Mouse (Mus musculus): ENCODE measurements at regions not wholly inside any gene's neighbourhood (a gene's known extent, or its start where the extent isn't known, plus 50 kb on each side); places are given as distances from the start of the nearest gene placed in this dataset.

GRCm38 (mm10) chr6:100483084-100483810 lies 187.7 kb downstream of the Shq1 start:
- H3K79me2 ChIP-seq (ENCODE audit: control insufficient read depth, insufficient read depth, low read length, poor library complexity), result no peaks in the 10 kb centered on the region
- H3K9ac ChIP-seq (ENCODE audit: control insufficient read depth, low read depth, low read length, poor library complexity, severe bottlenecking), result no peak overlapping the region
- H3K27me3 ChIP-seq (ENCODE audit: control insufficient read depth in 1 of 2, insufficient read depth in 2 of 2, low read length in 2 of 2), result no peaks in the 10 kb centered on the region
- TF ChIP-seq UBTF (IDR thresholded peaks at IDR 0.05; ENCODE audit: borderline replicate concordance, insufficient read depth, low read depth, low read length), result no peak
- TF ChIP-seq ZNF384 (IDR thresholded peaks at IDR 0.05; ENCODE audit: low read depth, low read length), result 0 out of 2 replicates have a peak, but pooled peaks have one; percentile 8
- H3K4me1 ChIP-seq (ENCODE audit: control insufficient read depth in 1 of 2, insufficient read depth in 2 of 2, low read length in 2 of 2), result no peaks in the 10 kb centered on the region
- no peaks in the 10 kb centered on the region for H3K36me3 ChIP-seq (ENCODE audit: control insufficient read depth in 1 of 2, insufficient read depth in 2 of 2, low read length in 2 of 2)
- no peak overlapping the region for H3K27ac ChIP-seq (ENCODE audit: control insufficient read depth, low read depth, low read length)
- H3K9me3 ChIP-seq (replicated peaks; ENCODE audit: insufficient read depth, low read length), result no peaks in the 10 kb centered on the region
- no peak for DNase-seq (ENCODE audit: low read depth, low spot score)
- H3K4me3 ChIP-seq (ENCODE audit: control insufficient read depth in 1 of 2, insufficient read depth in 1 of 2, low read depth in 2 of 2, low read length in 2 of 2), result no peak overlapping the region

GRCm38 (mm10) chr6:100482572-100482971 lies 188.4 kb downstream of the Shq1 start:
- no peak overlapping the region for H3K9ac ChIP-seq (ENCODE audit: control insufficient read depth, low read depth, low read length, poor library complexity, severe bottlenecking)
- DNase-seq (ENCODE audit: low read depth, low spot score), result no peak
- no peak overlapping the region for H3K27ac ChIP-seq (ENCODE audit: control insufficient read depth, low read depth, low read length)
- H3K4me1 ChIP-seq (ENCODE audit: control insufficient read depth in 1 of 2, insufficient read depth in 2 of 2, low read length in 2 of 2), result no peaks in the 10 kb centered on the region
- no peaks in the 10 kb centered on the region for H3K9me3 ChIP-seq (replicated peaks; ENCODE audit: insufficient read depth, low read length)
- no peaks in the 10 kb centered on the region for H3K27me3 ChIP-seq (ENCODE audit: control insufficient read depth in 1 of 2, insufficient read depth in 2 of 2, low read length in 2 of 2)
- TF ChIP-seq TBP (IDR thresholded peaks at IDR 0.05; ENCODE audit: low read depth, low read length) (no peak), ETS1 (IDR thresholded peaks at IDR 0.05; ENCODE audit: low read depth, low read length) (no peak), MAZ (IDR thresholded peaks at IDR 0.05; ENCODE audit: low read depth, low read length) (no peak), ZNF384 (IDR thresholded peaks at IDR 0.05; ENCODE audit: low read depth, low read length) (no peak), POLR2AphosphoS2 (IDR thresholded peaks at IDR 0.05; ENCODE audit: low read length) (no peak), USF1 (IDR thresholded peaks at IDR 0.05; ENCODE audit: low read depth, low read length) (no peak)
- H3K36me3 ChIP-seq (ENCODE audit: control insufficient read depth in 1 of 2, insufficient read depth in 2 of 2, low read length in 2 of 2), result no peaks in the 10 kb centered on the region
- no peak overlapping the region for H3K4me3 ChIP-seq (ENCODE audit: control insufficient read depth in 1 of 2, insufficient read depth in 1 of 2, low read depth in 2 of 2, low read length in 2 of 2)
- H3K79me2 ChIP-seq (ENCODE audit: control insufficient read depth, insufficient read depth, low read length, poor library complexity), result no peaks in the 10 kb centered on the region

DNA sequence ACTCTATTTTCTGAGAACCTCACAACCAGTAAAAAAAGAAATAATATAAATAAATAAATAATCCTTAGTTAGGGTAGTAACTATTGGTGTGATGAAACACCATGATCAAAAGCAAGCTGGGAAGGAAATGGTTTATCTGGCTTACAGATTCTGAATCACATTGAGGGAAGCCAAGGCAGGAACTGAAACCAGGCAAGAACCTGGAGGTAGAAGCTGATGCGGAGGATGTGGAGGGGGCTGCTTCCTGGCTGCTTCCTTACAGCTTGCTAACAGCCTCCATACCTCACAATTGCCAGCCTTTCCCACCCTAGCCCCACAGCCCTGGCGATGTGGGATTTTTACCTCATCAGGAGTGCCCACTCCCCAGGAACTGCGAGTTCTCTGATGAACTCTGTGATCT lies 190.4 kb downstream of the Shq1 start:
- Histone ChIP-seq H3K79me2 (ENCODE audit: control insufficient read depth, insufficient read depth, low read length, poor library complexity) (no peaks in the 10 kb centered on the region), H3K36me3 (ENCODE audit: control insufficient read depth in 1 of 2, insufficient read depth in 2 of 2, low read length in 2 of 2) (no peaks in the 10 kb centered on the region), H3K9me3 (replicated peaks; ENCODE audit: insufficient read depth, low read length) (no peaks in the 10 kb centered on the region), H3K4me1 (ENCODE audit: control insufficient read depth in 1 of 2, insufficient read depth in 2 of 2, low read length in 2 of 2) (no peaks in the 10 kb centered on the region), H3K27ac (ENCODE audit: control insufficient read depth, low read depth, low read length) (no peak overlapping the region), H3K4me3 (ENCODE audit: control insufficient read depth in 1 of 2, insufficient read depth in 1 of 2, low read depth in 2 of 2, low read length in 2 of 2) (no peak overlapping the region), H3K9ac (ENCODE audit: control insufficient read depth, low read depth, low read length, poor library complexity, severe bottlenecking) (no peak overlapping the region), H3K27me3 (ENCODE audit: control insufficient read depth in 1 of 2, insufficient read depth in 2 of 2, low read length in 2 of 2) (no peaks in the 10 kb centered on the region)
- TF ChIP-seq MYB (IDR thresholded peaks at IDR 0.05; ENCODE audit: low read depth, low read length) (no peak), ELF1 (IDR thresholded peaks at IDR 0.05; ENCODE audit: low read depth, low read length) (no peak), MAX (IDR thresholded peaks at IDR 0.05; ENCODE audit: low read length) (no peak), BHLHE40 (IDR thresholded peaks at IDR 0.05; ENCODE audit: borderline replicate concordance, low read depth, low read length) (no peak), MAZ (IDR thresholded peaks at IDR 0.05; ENCODE audit: low read depth, low read length) (no peak), ZC3H11A (IDR thresholded peaks at IDR 0.05; ENCODE audit: low read depth, low read length) (no peak), RAD21 (IDR thresholded peaks at IDR 0.05; ENCODE audit: low read depth, low read length) (no peak), GABPA (IDR thresholded peaks at IDR 0.05; ENCODE audit: low read depth, low read length) (no peak), POLR2AphosphoS5 (IDR thresholded peaks at IDR 0.05; ENCODE audit: borderline replicate concordance, low read depth, low read length) (no peak), USF2 (IDR thresholded peaks at IDR 0.05; ENCODE audit: borderline replicate concordance in 1 of 2, insufficient read depth in 1 of 2, low read depth in 1 of 2, low read length in 2 of 2) (no peak), SMC3 (IDR thresholded peaks at IDR 0.05; ENCODE audit: low read depth, low read length) (no peak), ETS1 (IDR thresholded peaks at IDR 0.05; ENCODE audit: low read depth, low read length) (no peak)
- no peak for DNase-seq (ENCODE audit: low read depth, low spot score)

Measured in MEL (cell line).